Mouse (Mus musculus): Measurements from ENCODE around the gene Greb1. TPM values are rescaled to one million over a fixed set of nuclear protein-coding genes. Genes with fewer than 3 reads are reported as not detected.
A peak's percentile ranks its signal among the peaks of the same experiment; 100 is the strongest.

The Greb1 gene
- 1.1 and 1.4 TPM in 2 replicates for polyA plus RNA-seq (2012; rRNA removed)

DNA sequence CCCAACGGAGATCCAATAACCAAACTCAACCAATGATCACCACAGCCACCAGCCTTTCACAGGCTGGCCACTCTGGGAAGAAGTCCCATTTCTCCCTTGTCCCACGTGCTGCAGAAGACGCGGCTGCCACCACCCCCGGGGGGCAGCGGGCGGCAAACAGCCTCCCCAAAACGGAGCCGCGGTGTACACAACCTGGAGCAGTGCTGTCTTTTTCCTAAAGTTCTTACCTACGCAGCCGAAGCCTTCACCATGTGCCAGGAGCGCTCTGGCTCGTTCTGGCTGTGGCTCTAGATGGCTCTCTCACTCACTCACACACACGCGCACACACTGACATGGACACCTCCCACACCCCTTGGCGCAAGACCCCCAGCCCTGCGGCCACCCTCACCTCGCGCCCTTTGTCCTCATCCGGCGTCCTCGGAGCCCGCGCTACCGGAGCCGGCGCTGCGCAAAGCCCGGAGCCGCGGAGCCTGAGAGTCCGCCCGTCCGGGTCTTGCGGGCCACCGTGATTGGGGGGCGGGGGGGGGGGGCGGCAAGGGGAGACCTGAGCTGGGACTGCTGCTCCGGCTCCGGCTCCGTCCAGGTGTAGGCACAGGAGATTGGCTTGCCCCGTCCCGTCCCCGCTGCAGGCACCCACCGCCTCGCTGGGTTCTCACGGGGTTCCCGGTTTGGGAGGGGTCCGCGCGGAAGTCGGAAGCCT lies at the start of gene Greb1:
TSS of gene Greb1 (minus strand) at position 628 of the 700 bp plus-strand sequence.
- Histone ChIP-seq H3K27ac (ENCODE audit: insufficient read depth, low read length) (no peak within 1 kb of the TSS), H3K27me3 (ENCODE audit: control insufficient read depth, insufficient read depth, low read length) (no peaks in the 10 kb centered on the region; the same call in 1 of the 2 replicates), H3K4me3 (replicated peaks; ENCODE audit: insufficient read depth, low read depth, low read length) (peak within 1 kb of the TSS; percentile 32), H3K4me1 (ENCODE audit: control insufficient read depth, insufficient read depth, low read length) (peaks cover 4% of the 10 kb centered on the region; the same call in 1 of the 2 replicates)
- WGBS = under 1% methylated on average over 52 of the region's 53 CpGs
- TF ChIP-seq CTCF (IDR thresholded peaks at IDR 0.05; ENCODE audit: borderline replicate concordance, insufficient read depth, low read depth, low read length) (no peak), POLR2A (IDR thresholded peaks at IDR 0.05; ENCODE audit: borderline replicate concordance, insufficient read depth, low read length) (no peak)
- DNase-seq = no peak

DNA sequence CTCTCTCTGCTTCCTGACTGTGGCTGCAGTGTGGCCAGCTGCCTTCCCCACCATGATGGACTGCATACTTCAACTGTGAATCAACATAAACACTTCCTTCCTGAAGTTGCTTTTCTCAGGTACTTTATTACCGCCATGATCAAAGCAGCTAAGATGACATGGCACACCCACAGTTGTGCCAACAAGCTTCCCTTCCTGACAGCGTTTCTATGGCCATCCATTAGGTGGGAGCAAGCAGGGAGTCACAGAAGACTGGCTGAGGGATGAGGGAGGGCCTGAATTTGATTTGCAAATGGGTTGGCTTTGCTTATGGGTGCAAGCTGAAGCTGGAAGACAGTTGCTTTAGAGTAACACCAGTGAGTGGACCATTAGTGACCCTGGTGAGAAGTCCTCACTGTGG lies 49.1 kb upstream of the Greb1 start:
- H3K4me1 ChIP-seq (ENCODE audit: control insufficient read depth, insufficient read depth, low read length) = peaks cover 24% of the 10 kb centered on the region
- peak overlapping the region; percentile 96 for H3K27ac ChIP-seq (ENCODE audit: insufficient read depth, low read length)
- no peak overlapping the region for H3K4me3 ChIP-seq (replicated peaks; ENCODE audit: insufficient read depth, low read depth, low read length)
- TF ChIP-seq CTCF (IDR thresholded peaks at IDR 0.05; ENCODE audit: borderline replicate concordance, insufficient read depth, low read depth, low read length) = no peak
- TF ChIP-seq POLR2A (IDR thresholded peaks at IDR 0.05; ENCODE audit: borderline replicate concordance, insufficient read depth, low read length) = no peak
- 51% methylated on average over 2 of the region's 2 CpGs for WGBS
- no peak for DNase-seq
- no peaks in the 10 kb centered on the region for H3K27me3 ChIP-seq (ENCODE audit: control insufficient read depth, insufficient read depth, low read length)

DNA sequence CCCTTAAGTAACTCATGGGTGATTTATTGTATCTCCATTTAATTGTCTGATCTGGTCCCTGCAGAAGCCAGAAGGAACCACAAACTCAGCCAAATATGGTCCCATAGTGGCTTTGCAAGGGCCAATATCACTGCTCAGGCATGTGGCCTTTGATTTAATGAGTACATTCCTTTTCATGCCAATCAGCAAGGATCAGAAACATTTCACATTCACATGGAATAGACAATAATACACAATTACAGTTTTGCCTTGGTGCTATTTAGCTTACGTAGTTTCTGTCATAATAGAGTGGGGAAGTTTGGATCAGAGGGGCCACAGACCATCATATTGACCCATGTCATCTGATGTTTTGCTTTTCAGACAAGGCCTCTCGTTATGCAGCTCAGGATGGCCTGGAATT lies 47.8 kb upstream of the Greb1 start:
- Histone ChIP-seq H3K27ac (ENCODE audit: insufficient read depth, low read length) (no peak overlapping the region; the same call in 1 of the 2 replicates), H3K27me3 (ENCODE audit: control insufficient read depth, insufficient read depth, low read length) (no peaks in the 10 kb centered on the region), H3K4me1 (ENCODE audit: control insufficient read depth, insufficient read depth, low read length) (peaks cover 19% of the 10 kb centered on the region), H3K4me3 (replicated peaks; ENCODE audit: insufficient read depth, low read depth, low read length) (no peak overlapping the region)
- TF ChIP-seq CTCF (IDR thresholded peaks at IDR 0.05; ENCODE audit: borderline replicate concordance, insufficient read depth, low read depth, low read length) (no peak), POLR2A (IDR thresholded peaks at IDR 0.05; ENCODE audit: borderline replicate concordance, insufficient read depth, low read length) (no peak)
- 94% methylated on average over 2 of the region's 2 CpGs for WGBS
- DNase-seq = no peak

DNA sequence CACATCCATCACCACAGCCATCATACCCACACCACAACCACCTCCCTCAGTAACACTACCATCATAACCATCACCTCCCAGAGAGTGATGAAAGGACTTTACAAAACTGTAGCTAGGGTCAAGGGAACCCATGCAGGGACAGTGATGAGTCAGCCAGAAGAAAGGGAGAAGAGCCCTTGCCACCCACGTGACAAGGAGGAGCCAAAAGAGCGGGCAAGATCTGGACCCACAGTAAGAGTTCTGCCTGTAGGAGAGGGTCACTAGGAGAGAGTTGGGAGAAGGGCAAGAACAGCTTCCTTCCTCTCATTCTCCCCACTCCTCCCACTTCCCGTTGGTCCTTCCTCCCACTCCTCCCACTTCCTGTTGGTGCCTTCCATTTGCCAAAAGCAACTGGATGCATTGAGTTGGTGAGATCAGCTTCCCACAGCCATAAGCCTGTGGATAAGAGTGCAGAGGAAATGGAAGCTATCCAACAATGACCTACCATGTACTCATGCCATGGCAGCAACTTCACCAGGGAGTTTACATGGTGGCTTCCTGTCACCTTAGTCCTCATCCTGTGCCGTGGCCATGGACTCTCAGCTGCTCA lies 46.6 kb upstream of the Greb1 start:
- no peak overlapping the region for H3K4me3 ChIP-seq (replicated peaks; ENCODE audit: insufficient read depth, low read depth, low read length)
- WGBS = 88% methylated on average over 4 of the region's 4 CpGs
- no peak overlapping the region for H3K27ac ChIP-seq (ENCODE audit: insufficient read depth, low read length)
- DNase-seq = no peak
- H3K4me1 ChIP-seq (ENCODE audit: control insufficient read depth, insufficient read depth, low read length) = peaks cover 19% of the 10 kb centered on the region
- H3K27me3 ChIP-seq (ENCODE audit: control insufficient read depth, insufficient read depth, low read length) = no peaks in the 10 kb centered on the region; the same call in 1 of the 2 replicates
- TF ChIP-seq POLR2A (IDR thresholded peaks at IDR 0.05; ENCODE audit: borderline replicate concordance, insufficient read depth, low read length) (no peak), CTCF (IDR thresholded peaks at IDR 0.05; ENCODE audit: borderline replicate concordance, insufficient read depth, low read depth, low read length) (no peak)

DNA sequence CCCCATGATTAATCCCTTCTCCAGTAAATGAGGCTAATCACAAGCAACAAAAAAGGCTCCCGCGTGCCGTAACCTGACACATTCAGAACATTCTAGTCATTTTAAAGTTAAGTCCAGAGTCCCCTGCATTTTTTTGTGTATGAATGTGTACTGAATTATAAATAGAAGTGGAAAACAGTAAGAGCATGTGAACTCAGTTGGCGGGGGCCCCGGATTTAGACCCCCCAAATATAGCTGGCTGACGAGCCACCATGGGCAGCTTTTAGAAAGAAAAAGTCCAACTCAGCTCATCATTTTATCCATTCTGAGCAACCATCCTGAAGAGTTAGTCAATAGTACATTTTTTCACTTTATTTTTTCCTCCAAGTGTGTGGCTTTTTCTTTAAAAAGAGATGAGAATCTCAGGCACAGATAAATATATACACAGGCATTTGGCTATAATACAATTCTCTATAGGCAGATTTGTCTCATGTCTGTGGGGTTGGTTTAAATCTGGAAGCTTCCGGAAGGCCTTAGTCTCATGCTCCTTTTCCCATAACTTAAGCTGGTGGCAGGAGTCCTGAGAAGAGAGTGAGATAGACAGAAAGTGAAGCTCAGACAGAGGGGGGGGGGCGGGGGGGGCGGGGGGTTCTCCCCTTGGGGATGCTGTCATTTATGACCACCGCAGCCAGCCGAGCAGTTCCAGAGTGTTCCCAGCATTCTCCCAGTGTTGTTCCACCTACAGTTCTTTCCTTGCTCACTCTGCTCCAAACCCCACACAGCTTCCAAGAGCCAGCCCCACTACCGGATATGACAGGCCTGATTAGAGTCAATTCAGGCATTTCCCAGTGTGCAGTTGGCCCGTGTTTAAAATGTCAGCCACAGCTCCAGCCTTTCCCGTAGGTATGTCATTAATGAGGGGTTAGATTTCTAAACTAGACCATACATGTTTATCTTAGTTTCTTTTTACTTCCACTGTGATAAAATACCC lies 44.2 kb upstream of the Greb1 start:
- H3K4me1 ChIP-seq (ENCODE audit: control insufficient read depth, insufficient read depth, low read length) = peaks cover 7% of the 10 kb centered on the region
- peak in 1 of 2 experiments; percentile 65 for DNase-seq
- WGBS = 55% methylated on average over 11 of the region's 14 CpGs
- H3K27ac ChIP-seq (ENCODE audit: insufficient read depth, low read length) = 0 out of 2 replicates have a peak overlapping the region, but pooled peaks have one; percentile 34
- no peaks in the 10 kb centered on the region; the same call in 1 of the 2 replicates for H3K27me3 ChIP-seq (ENCODE audit: control insufficient read depth, insufficient read depth, low read length)
- no peak for TF ChIP-seq POLR2A (IDR thresholded peaks at IDR 0.05; ENCODE audit: borderline replicate concordance, insufficient read depth, low read length)
- TF ChIP-seq CTCF (IDR thresholded peaks at IDR 0.05; ENCODE audit: borderline replicate concordance, insufficient read depth, low read depth, low read length) = no peak
- no peak overlapping the region for H3K4me3 ChIP-seq (replicated peaks; ENCODE audit: insufficient read depth, low read depth, low read length)

DNA sequence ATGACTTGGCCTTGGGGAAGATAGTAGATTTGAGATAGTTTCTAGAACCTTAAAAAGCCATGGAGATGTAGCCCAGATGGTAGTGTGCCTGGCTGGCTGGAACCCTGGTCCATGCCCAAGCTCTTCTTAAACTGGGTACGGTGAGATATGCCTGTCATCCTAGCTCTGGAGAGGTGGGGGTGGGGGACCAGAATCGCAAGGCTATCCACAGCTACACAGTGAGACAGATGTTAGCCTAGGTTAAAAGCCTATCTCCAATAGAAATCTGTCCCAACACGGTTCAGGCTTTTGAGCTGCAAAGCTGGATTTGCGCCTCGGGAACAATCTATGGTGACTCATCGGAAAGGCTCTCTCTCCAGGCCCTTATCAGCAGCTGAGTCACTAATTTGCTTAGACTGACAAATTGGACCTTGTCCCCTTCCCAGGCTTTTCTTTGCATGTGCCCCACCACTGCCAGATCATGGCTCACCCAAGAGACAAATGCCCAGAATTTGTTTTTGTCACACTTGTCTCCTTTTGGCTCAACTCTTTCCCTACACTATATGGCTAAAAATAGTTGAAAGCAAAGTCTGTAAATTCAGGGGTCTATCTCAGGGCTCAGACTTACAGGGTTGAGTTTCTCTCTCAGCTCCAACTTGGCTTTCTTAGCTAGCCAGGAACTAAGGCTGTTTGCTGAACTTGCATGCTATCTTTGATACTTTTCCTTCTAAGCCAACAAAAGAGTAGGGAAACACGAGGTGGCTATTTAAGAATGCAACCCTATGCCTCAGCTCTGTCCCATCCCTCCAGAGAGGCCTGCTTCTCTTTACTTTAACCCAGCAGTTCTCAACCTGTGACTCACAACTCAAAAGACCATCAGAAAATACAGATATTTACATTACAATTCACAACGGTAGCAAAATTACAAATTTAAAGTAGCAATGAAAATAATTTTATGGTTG lies 40.4 kb upstream of the Greb1 start:
- peak in 1 of 2 experiments; percentile 60 for DNase-seq
- WGBS = 63% methylated on average over 8 of the region's 8 CpGs
- no peak for TF ChIP-seq POLR2A (IDR thresholded peaks at IDR 0.05; ENCODE audit: borderline replicate concordance, insufficient read depth, low read length)
- TF ChIP-seq CTCF (IDR thresholded peaks at IDR 0.05; ENCODE audit: borderline replicate concordance, insufficient read depth, low read depth, low read length) = no peak

More for the DNA sequence above, 40.4 kb upstream of the Greb1 start:
- Histone ChIP-seq H3K27me3 (ENCODE audit: control insufficient read depth, insufficient read depth, low read length) (no peaks in the 10 kb centered on the region; the same call in 1 of the 2 replicates), H3K4me1 (ENCODE audit: control insufficient read depth, insufficient read depth, low read length) (peaks cover 7% of the 10 kb centered on the region), H3K27ac (ENCODE audit: insufficient read depth, low read length) (0 out of 2 replicates have a peak overlapping the region, but pooled peaks have one; percentile 6), H3K4me3 (replicated peaks; ENCODE audit: insufficient read depth, low read depth, low read length) (no peak overlapping the region)
